Mouse (Mus musculus) liver, embryonic 14.5 days (tissue): ENCODE data around the gene Avil. TPM values are rescaled to one million over a fixed set of nuclear protein-coding genes. Genes with fewer than 3 reads are reported as not detected.
A peak's percentile ranks its signal among the peaks of the same experiment; 100 is the strongest.

Experiments used
- ATAC-seq: fragments of 200-750 bp; cut with Nextera tagmentation; 2 replicates; pipeline ENCODE4 v1.8.0; 2017; ENCODE audit warnings: moderate number of reproducible peaks, mild to moderate bottlenecking, moderate library complexity; ENCODE audit not compliant: insufficient read depth
- DNase-seq, 3 experiments: peaks; one replicate each; pipeline ENCODE4 v3.0.0-alpha.2; 2012 to 2013; ENCODE audit warnings: low read depth in 3 of 3, low spot score in 3 of 3
- H3K27ac ChIP-seq: fragments of 300-500 bp; sonication (generic); 2 replicates; pipeline ENCODE4 v1.5.1; 2014; ENCODE audit warnings: moderate library complexity, mild to moderate bottlenecking, control low read depth, inconsistent platforms
- H3K27me3 ChIP-seq: fragments of 300-500 bp; sonication (generic); 2 replicates; pipeline ENCODE4 v1.6.1; 2014; ENCODE audit warnings: mild to moderate bottlenecking, low read length, moderate library complexity; ENCODE audit not compliant: control insufficient read depth, insufficient read depth
- H3K36me3 ChIP-seq: fragments of 300-500 bp; sonication (generic); replicated peaks from 2 replicates; pipeline ENCODE4 v1.6.1; 2014; ENCODE audit warnings: low read depth; ENCODE audit not compliant: control insufficient read depth, insufficient read depth
- H3K4me1 ChIP-seq, 2 experiments: fragments of 200-500 bp in 1 of 2; fragments of 300-500 bp in 1 of 2; sonication (generic) in 1 of 2; replicated peaks; 2 replicates each; pipeline ENCODE4 v1.6.1; 2012 to 2014; ENCODE audit warnings: antibody characterized with exemption in 1 of 2, inconsistent platforms in 1 of 2, low read length in 1 of 2; ENCODE audit not compliant: control insufficient read depth in 2 of 2, insufficient read depth in 2 of 2
- H3K4me2 ChIP-seq: fragments of 300-500 bp; sonication (generic); 2 replicates; pipeline ENCODE4 v1.6.1; 2014; ENCODE audit warnings: low read depth, mild to moderate bottlenecking, control low read depth, moderate library complexity
- H3K4me3 ChIP-seq, 2 experiments: fragments of 200-500 bp in 1 of 2; fragments of 300-500 bp in 1 of 2; sonication (generic) in 1 of 2; 2 replicates each; pipeline ENCODE4 v1.5.1; 2012 to 2014; ENCODE audit warnings: low read depth in 2 of 2, low read length in 2 of 2, mild to moderate bottlenecking in 2 of 2, control low read depth in 1 of 2, inconsistent platforms in 1 of 2, moderate library complexity in 1 of 2; ENCODE audit not compliant: insufficient read depth in 1 of 2
- H3K9ac ChIP-seq: fragments of 300-500 bp; sonication (generic); replicated peaks from 2 replicates; pipeline ENCODE4 v1.6.1; 2014; ENCODE audit warnings: mild to moderate bottlenecking, control low read depth, moderate library complexity
- H3K9me3 ChIP-seq: fragments of 300-500 bp; sonication (generic); 2 replicates; pipeline ENCODE4 v1.6.1; 2016; ENCODE audit warnings: low read length, mixed read lengths; ENCODE audit not compliant: control insufficient read depth
- CTCF ChIP-seq: IDR thresholded peaks from 2 replicates; pipeline ENCODE4 v1.5.1; 2016; ENCODE audit warnings: antibody characterized with exemption, low read depth, control low read depth
- EP300 ChIP-seq: IDR thresholded peaks from 2 replicates; pipeline ENCODE4 v1.6.1; 2016; ENCODE audit warnings: antibody characterized with exemption, low read depth
- WGBS: fragments of 180-500 bp; shearing (Covaris S2); extraction: QIAGEN DNeasy Blood & Tissue Kit; methylation state at CpG from one replicate; pipeline ENCODE4 v1.1.7; 2014; ENCODE audit not compliant: insufficient replicate concordance; 5-methylcytosine and 5-hydroxymethylcytosine counted together
- polyA plus RNA-seq, 2 experiments: library from polyadenylated mRNA; depleted of rRNA in 1 of 2; stranded (reverse) in 1 of 2; unstranded in 1 of 2; fragments of >200 nt; fragmentation: Nextera tagmentation in 1 of 2; extraction: Ambion mirVana in 1 of 2; gene quantifications; 2 replicates each; pipeline versions ENCODE4 v1.2.1 to v1.2.3; 2012 to 2014

Gene Avil
- polyA plus RNA-seq (2012; rRNA removed) (0.02 and 0.12 TPM in 2 replicates), polyA plus RNA-seq (2014; fragmentation: Nextera tagmentation; extraction: Ambion mirVana) (0.03 TPM in 1 of 2 replicates, not detected in the other)

DNA sequence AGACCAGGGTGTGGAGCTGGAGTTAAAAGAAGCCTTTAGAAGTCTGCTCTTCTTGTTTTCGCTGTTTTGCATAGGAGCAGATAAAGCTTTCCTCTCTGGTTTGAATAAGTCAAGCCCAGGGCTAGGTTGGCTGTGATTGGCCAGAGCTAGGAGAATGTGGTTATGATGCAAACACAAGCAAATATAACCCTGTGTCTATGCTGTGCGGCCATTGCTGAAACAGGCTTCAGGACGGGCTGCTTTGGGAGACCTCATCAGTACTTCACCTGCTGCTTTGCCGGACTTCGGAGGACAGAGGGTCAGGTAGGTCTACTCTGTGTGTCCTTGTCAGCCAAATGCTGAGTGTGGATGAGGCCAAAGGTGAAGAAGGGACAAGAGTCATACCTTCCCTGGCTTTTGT is at the start of gene Avil:
Gene Avil, plus strand, starts transcription at position 181 of the 400 bp plus-strand sequence.
- no peaks in the 10 kb centered on the region for H3K4me1 ChIP-seq
- TF ChIP-seq EP300, result no peak
- no peak for TF ChIP-seq CTCF
- no peak for ATAC-seq
- H3K36me3 ChIP-seq, result no peaks in the 10 kb centered on the region; the same call in none of the 2 replicates
- WGBS, result 77% methylated on average over 5 of the region's 5 CpGs
- no peak within 1 kb of the TSS for H3K4me2 ChIP-seq
- H3K27me3 ChIP-seq, result no peaks in the 10 kb centered on the region
- DNase-seq, result no peak
- H3K4me3 ChIP-seq, result no peak within 1 kb of the TSS
- no peaks in the 10 kb centered on the region for H3K9me3 ChIP-seq
- H3K27ac ChIP-seq, result no peak within 1 kb of the TSS
- H3K9ac ChIP-seq, result no peak within 1 kb of the TSS

- H3K27me3 ChIP-seq, result no peaks in the 10 kb centered on the region
- H3K9me3 ChIP-seq, result no peaks in the 10 kb centered on the region
- DNase-seq, result no peak
- no peak overlapping the region for H3K27ac ChIP-seq
- no peak overlapping the region for H3K4me2 ChIP-seq
- peaks cover 4 to 21% of the 10 kb centered on the region in 2 experiments; a peak in 2 of 4 replicates for H3K4me1 ChIP-seq
- H3K36me3 ChIP-seq, result no peaks in the 10 kb centered on the region
- no peak overlapping the region for H3K9ac ChIP-seq
- WGBS, result 64% methylated on average over 1 of the region's 1 CpGs
- no peak for ATAC-seq
- TF ChIP-seq CTCF (peak; percentile 48), EP300 (no peak)
- no peak overlapping the region for H3K4me3 ChIP-seq
Observed at GRCm38 (mm10) chr10:126952375-126952774, 48.1 kb upstream of the Avil start.

- no peaks in the 10 kb centered on the region for H3K36me3 ChIP-seq
- no peak for DNase-seq
- 70% methylated on average over 3 of the region's 3 CpGs for WGBS
- no peak overlapping the region for H3K4me2 ChIP-seq
- H3K9me3 ChIP-seq, result no peaks in the 10 kb centered on the region
- no peak overlapping the region for H3K4me3 ChIP-seq
- peaks cover 4 to 24% of the 10 kb centered on the region in 2 experiments; a peak in 2 of 4 replicates for H3K4me1 ChIP-seq
- TF ChIP-seq CTCF (no peak), EP300 (no peak)
- ATAC-seq, result no peak
- H3K9ac ChIP-seq, result no peak overlapping the region
- H3K27ac ChIP-seq, result no peak overlapping the region
- no peaks in the 10 kb centered on the region for H3K27me3 ChIP-seq
Observed at GRCm38 (mm10) chr10:126953029-126953471, 47.5 kb upstream of the Avil start.

GRCm38 (mm10) chr10:126956692-126957358 is 43.7 kb upstream of the Avil start:
- Histone ChIP-seq H3K27ac (no peak overlapping the region), H3K9ac (no peak overlapping the region), H3K4me1 (peaks cover 0 to 3% of the 10 kb centered on the region in 2 experiments; a peak in 1 of 4 replicates), H3K9me3 (no peaks in the 10 kb centered on the region), H3K36me3 (no peaks in the 10 kb centered on the region), H3K4me3 (no peak overlapping the region), H3K4me2 (no peak overlapping the region), H3K27me3 (no peaks in the 10 kb centered on the region)
- DNase-seq, result no peak
- TF ChIP-seq CTCF (no peak), EP300 (no peak)
- no peak for ATAC-seq
- WGBS, result 50% methylated on average over 15 of the region's 15 CpGs

DNA sequence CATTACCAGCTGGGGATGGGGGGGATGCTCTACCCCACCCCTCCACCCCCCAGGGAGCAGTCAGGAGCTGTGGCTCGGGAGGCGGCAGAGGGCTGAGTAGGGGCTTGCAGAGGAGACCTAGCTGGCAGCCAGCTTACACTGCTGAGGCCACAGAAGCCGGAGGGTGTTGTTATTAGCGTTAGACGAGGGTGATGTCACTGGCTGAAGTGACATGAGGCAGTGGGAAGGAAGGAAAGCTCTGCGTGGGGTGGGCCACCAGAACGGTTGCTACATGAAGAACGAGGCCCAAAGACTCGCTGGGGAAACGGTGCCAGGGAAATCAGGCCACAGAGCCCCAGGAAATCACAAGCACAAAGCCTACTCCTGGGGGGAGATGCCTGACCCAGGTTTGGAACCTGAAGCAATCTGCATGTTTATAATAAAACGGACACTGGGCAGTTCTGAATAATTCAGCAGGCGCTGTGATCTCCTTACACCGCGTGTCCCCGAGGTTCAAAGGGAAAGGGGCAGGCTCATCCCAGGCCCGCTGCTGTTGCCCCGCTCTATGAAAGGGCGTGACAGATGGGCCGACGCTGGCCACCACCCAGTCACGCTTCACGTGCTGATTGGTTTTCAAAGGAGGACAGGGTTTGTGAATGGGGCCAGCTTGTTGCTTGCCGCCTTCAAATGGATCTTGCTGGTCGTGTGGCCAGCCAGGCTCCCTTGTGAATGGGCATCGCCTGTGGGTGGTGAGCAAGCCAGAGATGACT is 43.0 kb upstream of the Avil start:
- no peaks in the 10 kb centered on the region for H3K9me3 ChIP-seq
- no peak overlapping the region for H3K9ac ChIP-seq
- no peak overlapping the region for H3K27ac ChIP-seq
- H3K36me3 ChIP-seq, result no peaks in the 10 kb centered on the region
- 13% methylated on average over 25 of the region's 25 CpGs for WGBS
- TF ChIP-seq CTCF (no peak), EP300 (no peak)
- peak overlapping the region; percentile 41 for H3K4me2 ChIP-seq
- DNase-seq (peak in 2 of 3 experiments; percentile 32 to 33), ATAC-seq (peak; percentile 66)
- no peaks in the 10 kb centered on the region for H3K27me3 ChIP-seq
- H3K4me3 ChIP-seq, result no peak overlapping the region
- H3K4me1 ChIP-seq, result peaks cover 0 to 3% of the 10 kb centered on the region in 2 experiments; a peak in 1 of 4 replicates
